Mouse (Mus musculus): ENCODE measurements around the gene Olfr1328.
"Not testable (repeated sequence)": the region's sequence is repeated elsewhere in the genome, so short reads cannot be mapped to it uniquely, and the experiment has no call there.

The Olfr1328 gene

DNA sequence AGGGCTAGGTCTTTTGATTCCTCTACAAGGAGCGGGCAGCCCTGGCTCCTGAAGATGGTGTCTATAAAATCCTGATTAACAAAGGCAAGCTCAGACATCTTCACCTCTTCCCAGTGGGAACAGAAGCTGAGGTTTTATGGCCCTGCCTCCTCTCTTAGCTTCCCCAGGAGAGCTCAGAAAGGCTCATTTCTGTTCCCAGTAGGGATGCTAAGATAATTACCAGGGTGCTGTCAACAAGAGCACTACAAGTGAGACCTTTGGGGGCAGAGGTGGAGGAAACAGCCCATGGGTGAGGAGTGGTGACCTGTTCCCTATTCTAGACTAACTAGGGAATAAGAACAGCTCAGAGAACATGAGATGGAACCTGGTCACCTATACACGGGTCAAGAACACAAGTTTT is at the start of gene Olfr1328:
Gene Olfr1328 (minus strand): TSS at position 101 of the 400 bp plus-strand sequence.
- no peak for DNase-seq

- DNase-seq = no peak
Measured at GRCm38 (mm10) chr4:118985291-118985690, 46.9 kb upstream of the Olfr1328 start.

- DNase-seq = no peak
Measured at GRCm38 (mm10) chr4:118973281-118973680, 34.9 kb upstream of the Olfr1328 start.

- no peak for DNase-seq
Measured at GRCm38 (mm10) chr4:118967711-118968110, 29.3 kb upstream of the Olfr1328 start.

- DNase-seq = peak; percentile 3 to 20
Measured at GRCm38 (mm10) chr4:118961141-118961628, 22.8 kb upstream of the Olfr1328 start, which contains the start of gene Lao1. Gene Lao1 (plus strand): TSS chr4:118961578.

DNA sequence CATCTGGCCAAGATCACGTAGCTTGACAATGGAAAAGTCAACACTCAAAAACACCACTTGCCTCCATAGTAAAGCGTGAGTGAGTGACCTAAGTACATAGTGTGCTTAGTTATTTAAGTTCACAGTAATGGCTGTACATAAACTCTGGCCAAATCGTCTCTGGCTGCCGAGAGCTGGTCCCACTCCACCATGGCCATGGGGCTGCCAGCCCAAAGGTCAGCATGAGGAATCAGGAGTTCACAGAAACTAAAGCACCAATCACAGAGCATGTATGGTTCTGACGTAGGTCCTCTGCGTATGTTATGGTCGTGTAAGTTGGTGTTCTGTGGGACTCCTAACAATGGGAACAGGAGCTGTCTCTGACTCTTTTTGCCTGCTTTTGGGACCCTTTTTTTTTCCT is 20.4 kb upstream of the Olfr1328 start:
- no peak for DNase-seq

DNA sequence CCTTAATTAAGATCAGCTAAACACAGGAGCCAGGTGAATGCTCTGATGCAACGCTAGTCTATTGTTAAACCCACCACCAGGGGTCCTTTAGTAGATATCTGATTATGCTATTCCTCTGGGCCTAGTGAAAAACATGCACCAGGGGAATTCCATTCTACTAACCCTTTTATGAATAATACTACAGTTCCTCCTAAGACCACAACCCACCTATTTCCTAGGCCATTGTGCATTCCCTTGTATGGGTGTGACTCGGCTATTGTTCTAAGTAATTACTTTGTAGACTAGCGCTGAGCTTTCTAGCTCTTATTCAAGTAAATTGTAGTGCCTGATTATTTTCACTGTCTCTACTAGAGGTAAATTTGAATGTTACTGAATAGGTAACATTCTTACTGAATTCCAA is 7.1 kb downstream of the Olfr1328 start:
- not testable (repeated sequence) for DNase-seq

- DNase-seq = not testable (repeated sequence)
Measured at GRCm38 (mm10) chr4:118917365-118917764, 21.0 kb downstream of the Olfr1328 start, which contains the start of gene Olfr1329. Gene Olfr1329 (minus strand): TSS chr4:118917465.

GRCm38 (mm10) chr4:118901981-118902380 is 36.4 kb downstream of the Olfr1328 start:
- no peak for DNase-seq

DNA sequence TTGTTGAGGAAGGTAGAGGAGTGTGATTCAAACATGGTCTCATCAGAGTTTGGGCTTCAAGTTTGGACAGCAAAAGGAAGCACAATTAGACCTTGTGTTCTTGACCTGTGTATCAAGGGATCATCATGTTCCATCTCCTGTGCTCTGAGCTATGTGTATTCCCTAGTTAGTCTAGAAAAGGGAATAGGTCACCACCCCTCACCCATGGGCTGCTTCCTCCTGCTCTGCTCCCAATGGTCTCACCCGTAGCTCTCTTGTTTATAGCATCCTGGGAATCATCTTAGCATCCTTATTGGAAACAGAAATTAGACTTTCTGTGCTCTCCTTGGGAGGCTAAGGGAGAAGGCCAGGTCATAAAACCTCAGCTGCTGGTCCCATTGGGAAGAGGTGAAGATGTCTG is 50.1 kb downstream of the Olfr1328 start, which contains the start of gene Olfr1330:
Gene Olfr1330 (plus strand): TSS at position 301 of the 400 bp plus-strand sequence.
- no peak for DNase-seq

Measured in kidney, adult 8-10 months (tissue).